Mouse (Mus musculus) neural tube, embryonic 10.5 days (tissue): ENCODE results near the gene Piezo1.
"Not testable (repeated sequence)": the region's sequence is repeated elsewhere in the genome, so short reads cannot be mapped to it uniquely, and the experiment has no call there.

Experiments
- DNase-seq: peaks from one replicate; pipeline ENCODE4 v3.0.0-alpha.2; 2017; ENCODE audit warnings: low spot score; ENCODE audit errors: extremely low spot score

Piezo1 gene

GRCm38 (mm10) chr8:122551265-122552051, at the start of gene Piezo1:
Piezo1 (minus strand) TSS chr8:122551329.
- DNase-seq: peak; percentile 86

- DNase-seq: no peak
Measured at GRCm38 (mm10) chr8:122600666-122601065, 49.5 kb upstream of the Piezo1 start.

- no peak for DNase-seq
Measured at GRCm38 (mm10) chr8:122596031-122596430, 44.9 kb upstream of the Piezo1 start.

GRCm38 (mm10) chr8:122593783-122594507, 42.8 kb upstream of the Piezo1 start:
- DNase-seq: no peak

- no peak for DNase-seq
Measured at GRCm38 (mm10) chr8:122593240-122593639, 42.1 kb upstream of the Piezo1 start.

- no peak for DNase-seq
Measured at GRCm38 (mm10) chr8:122586749-122587148, 35.6 kb upstream of the Piezo1 start.

GRCm38 (mm10) chr8:122586171-122586570, 35.0 kb upstream of the Piezo1 start:
- DNase-seq: no peak

- DNase-seq: no peak
Measured at GRCm38 (mm10) chr8:122585411-122585891, 34.3 kb upstream of the Piezo1 start.

GRCm38 (mm10) chr8:122584981-122585380, 33.9 kb upstream of the Piezo1 start:
- no peak for DNase-seq

GRCm38 (mm10) chr8:122580926-122581325, 29.8 kb upstream of the Piezo1 start:
- no peak for DNase-seq

- DNase-seq: no peak
Measured at GRCm38 (mm10) chr8:122579196-122579595, 28.1 kb upstream of the Piezo1 start.

- DNase-seq: no peak
Measured at GRCm38 (mm10) chr8:122577116-122577515, 26.0 kb upstream of the Piezo1 start.

GRCm38 (mm10) chr8:122576648-122577022, 25.5 kb upstream of the Piezo1 start, which contains the start of gene Aprt:
Aprt (minus strand) TSS chr8:122576909.
- peak; percentile 91 for DNase-seq

GRCm38 (mm10) chr8:122575735-122576647, 24.9 kb upstream of the Piezo1 start:
- DNase-seq: no peak

GRCm38 (mm10) chr8:122575286-122575685, 24.2 kb upstream of the Piezo1 start:
- DNase-seq: no peak

- no peak for DNase-seq
Measured at GRCm38 (mm10) chr8:122574667-122575251, 23.6 kb upstream of the Piezo1 start.

- no peak for DNase-seq
Measured at GRCm38 (mm10) chr8:122574264-122574663, 23.1 kb upstream of the Piezo1 start.

- DNase-seq: no peak
Measured at GRCm38 (mm10) chr8:122573577-122573976, 22.4 kb upstream of the Piezo1 start.

- DNase-seq: not testable (repeated sequence)
Measured at GRCm38 (mm10) chr8:122573176-122573575, 22.0 kb upstream of the Piezo1 start.

- DNase-seq: no peak
Measured at GRCm38 (mm10) chr8:122572751-122573150, 21.6 kb upstream of the Piezo1 start.

- no peak for DNase-seq
Measured at GRCm38 (mm10) chr8:122571750-122572267, 20.7 kb upstream of the Piezo1 start.
